Mouse (Mus musculus) E14TG2a.4 (cell line): ENCODE results near the gene Plac8.

Experiments used
- CTCF ChIP-seq: conservative IDR thresholded peaks from 2 replicates; pipeline ENCODE4 v1.5.1; 2014; ENCODE audit warnings: low read length
- NANOG ChIP-seq: IDR thresholded peaks from 2 replicates; pipeline ENCODE4 v1.6.1; 2014; ENCODE audit warnings: borderline replicate concordance, low read length, mixed read lengths
- POU5F1 ChIP-seq: IDR thresholded peaks from 2 replicates; pipeline ENCODE4 v1.6.1; 2014; ENCODE audit warnings: low read length, borderline replicate concordance

DNA sequence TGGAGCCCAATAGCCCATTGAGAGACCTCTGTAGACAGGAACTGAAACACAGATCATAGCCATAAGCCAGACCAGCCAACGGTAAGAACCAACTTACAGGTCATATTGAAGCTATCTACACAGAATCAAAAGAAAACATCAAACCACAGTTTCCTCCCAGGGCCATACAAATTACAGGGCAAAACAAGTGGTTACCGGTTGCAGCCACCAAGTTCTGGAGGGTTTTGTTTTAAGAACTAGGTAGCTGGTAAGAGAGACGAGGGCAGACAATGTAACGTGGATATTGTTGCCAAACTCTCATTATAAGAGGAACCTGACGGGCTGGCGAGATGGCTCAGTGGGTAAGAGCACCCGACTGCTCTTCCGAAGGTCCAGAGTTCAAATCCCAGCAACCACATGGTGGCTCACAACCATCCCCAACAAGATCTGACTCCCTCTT lies 13.2 kb upstream of the Plac8 start:
- no peak for TF ChIP-seq CTCF
- no peak for TF ChIP-seq NANOG
- no peak for TF ChIP-seq POU5F1
